Mouse (Mus musculus) lung, postnatal 14 days (tissue): ENCODE measurements around the gene Midn.

Source experiments
- DNase-seq: peaks from one replicate; pipeline ENCODE4 v3.0.0; 2021

Midn gene

GRCm38 (mm10) chr10:80147719-80148601 is at the start of gene Midn:
Gene Midn, plus strand, starts transcription at chr10:80148272.
- peak; percentile 87 for DNase-seq

GRCm38 (mm10) chr10:80098630-80099029 is 49.4 kb upstream of the Midn start:
- no peak for DNase-seq

- peak; percentile 61 for DNase-seq
Observed at GRCm38 (mm10) chr10:80100982-80101381, 47.1 kb upstream of the Midn start.

- DNase-seq, result peak; percentile 90
Observed at GRCm38 (mm10) chr10:80102216-80102915, 45.7 kb upstream of the Midn start.

DNA sequence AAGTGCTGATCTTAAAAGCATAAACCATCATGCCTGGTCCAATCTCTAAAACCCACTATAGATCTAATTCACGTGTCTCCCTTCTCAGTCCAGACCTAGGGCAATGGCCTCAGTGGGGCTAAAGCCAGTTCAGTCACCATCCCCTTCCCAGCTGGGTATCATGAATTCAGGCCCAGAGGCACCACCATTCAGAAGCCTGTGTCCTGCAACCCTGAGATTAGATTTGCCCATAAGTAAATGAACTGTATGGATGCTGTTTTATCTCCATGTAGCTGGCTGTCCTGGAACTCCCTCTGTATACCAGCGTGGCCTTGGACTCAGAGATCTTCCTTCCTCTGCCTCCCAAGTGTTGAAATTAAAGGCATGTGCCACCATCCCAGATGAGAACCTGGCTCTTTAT is 45.0 kb upstream of the Midn start:
- no peak for DNase-seq

DNA sequence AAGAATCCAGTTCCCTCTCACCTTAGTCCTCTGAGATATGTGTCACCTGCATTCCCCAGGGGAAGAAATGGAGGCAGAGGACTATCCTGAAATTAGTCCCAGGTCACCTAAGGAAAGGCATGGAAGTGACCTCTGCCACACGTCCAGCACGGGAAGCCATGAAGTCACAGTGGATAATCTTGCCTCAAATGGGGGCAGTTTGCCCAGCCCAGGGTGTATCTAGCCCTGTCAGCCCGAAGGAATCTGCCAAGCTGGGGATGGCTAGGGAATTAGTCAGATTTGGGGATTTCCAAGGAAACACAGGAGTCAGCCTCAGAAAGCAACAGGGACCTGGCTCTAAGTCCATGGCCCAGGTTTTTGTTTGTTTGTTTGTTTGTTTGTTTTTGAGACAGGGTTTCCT is 43.9 kb upstream of the Midn start:
- DNase-seq, result no peak

- DNase-seq, result no peak
Observed at GRCm38 (mm10) chr10:80105460-80105859, 42.6 kb upstream of the Midn start, which contains the start of gene Sbno2. Gene Sbno2, minus strand, starts transcription at chr10:80105571.

DNA sequence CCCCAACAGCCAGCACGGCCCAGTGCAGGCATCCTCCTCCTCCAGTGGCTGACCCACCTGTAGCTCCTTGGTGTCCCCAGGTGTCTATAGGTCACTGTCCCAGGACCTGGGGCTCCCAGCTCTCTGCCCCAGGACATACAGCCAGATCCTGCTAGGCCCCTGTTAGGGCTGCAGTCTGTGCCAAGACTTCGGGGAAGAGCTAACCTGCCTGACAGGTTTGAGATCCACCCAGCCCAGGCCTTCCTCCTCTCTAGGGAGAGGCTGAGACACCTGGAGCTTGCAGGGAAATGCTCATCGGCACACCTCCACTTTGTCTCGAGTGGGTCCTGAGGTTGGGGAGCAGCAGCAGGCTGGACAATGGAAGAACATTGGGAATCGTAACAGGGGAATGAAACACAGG is 42.1 kb upstream of the Midn start:
- no peak for DNase-seq

- no peak for DNase-seq
Observed at GRCm38 (mm10) chr10:80107678-80108077, 40.4 kb upstream of the Midn start.

- DNase-seq, result peak; percentile 96
Observed at GRCm38 (mm10) chr10:80114341-80115284, 33.5 kb upstream of the Midn start.

DNA sequence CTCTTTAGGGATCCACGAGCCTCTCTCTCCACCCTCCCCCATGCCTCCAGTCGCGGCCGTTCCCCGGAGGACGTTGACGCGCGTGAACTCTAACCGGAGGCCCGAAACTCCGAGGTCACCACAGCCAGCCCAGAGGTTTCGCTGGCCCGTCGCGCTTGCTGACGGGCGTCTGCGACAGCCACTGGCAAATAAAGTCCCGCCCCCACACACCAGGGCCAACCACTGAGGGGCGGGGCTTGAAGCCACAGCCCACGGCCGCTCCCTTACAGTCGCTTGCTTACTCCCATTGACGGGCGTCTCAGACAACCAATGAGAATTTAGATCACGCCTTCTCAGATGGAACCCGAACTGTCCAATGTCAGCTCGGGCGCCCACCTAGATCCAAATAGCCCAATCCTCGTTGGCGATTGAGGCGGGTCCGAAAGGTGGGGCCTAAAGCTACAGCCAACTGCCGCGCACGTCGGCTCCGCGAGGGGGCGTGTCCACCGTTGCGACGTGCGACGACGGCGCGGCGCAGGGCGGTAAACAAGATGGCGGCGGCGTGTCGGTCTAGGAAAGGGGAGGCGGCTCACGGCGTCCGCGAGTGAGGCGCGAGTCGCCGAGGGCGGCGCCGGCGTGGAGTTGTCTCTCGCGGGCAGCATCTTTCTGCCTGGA is 32.7 kb upstream of the Midn start, which contains the start of gene Stk11:
TSS of gene Stk11 (plus strand) at position 514 of the 654 bp plus-strand sequence.
- DNase-seq, result peak; percentile 100

- no peak for DNase-seq
Observed at GRCm38 (mm10) chr10:80115944-80116335, 32.1 kb upstream of the Midn start.

DNA sequence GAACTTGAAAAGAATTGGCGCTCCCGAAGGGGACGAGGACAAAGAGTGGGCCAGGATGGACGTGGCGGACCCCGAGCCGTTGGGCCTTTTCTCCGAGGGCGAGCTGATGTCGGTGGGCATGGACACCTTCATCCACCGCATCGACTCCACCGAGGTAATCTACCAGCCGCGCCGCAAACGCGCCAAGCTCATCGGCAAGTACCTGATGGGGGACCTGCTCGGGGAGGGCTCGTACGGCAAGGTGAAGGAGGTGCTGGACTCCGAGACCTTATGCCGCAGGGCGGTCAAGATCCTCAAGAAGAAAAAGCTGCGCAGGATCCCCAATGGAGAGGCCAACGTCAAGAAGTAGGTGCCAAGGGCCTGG is 31.5 kb upstream of the Midn start:
- DNase-seq, result no peak

- DNase-seq, result peak; percentile 50
Observed at GRCm38 (mm10) chr10:80116927-80117691, 31.0 kb upstream of the Midn start.

GRCm38 (mm10) chr10:80117736-80118135 is 30.3 kb upstream of the Midn start:
- DNase-seq, result no peak

DNA sequence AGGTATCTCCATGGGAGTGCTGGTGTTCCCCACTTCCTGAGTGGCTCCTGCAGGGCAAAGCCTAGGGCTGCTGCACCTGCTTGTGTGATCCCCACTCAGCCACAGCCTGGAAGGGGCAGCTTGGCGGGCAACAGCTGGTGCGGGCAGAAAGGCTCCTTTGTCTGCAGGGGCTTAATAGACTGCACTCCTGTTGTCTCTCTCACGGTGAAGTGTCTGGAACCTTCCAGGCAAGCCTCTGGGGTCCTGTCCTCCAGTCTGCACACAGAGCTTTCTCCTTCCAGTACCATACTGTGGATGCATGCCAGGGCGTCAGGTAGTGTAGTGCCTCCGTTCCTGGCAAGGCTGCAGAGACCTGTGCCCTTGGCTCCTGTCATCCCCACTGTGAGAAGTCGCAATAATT is 29.5 kb upstream of the Midn start:
- no peak for DNase-seq

DNA sequence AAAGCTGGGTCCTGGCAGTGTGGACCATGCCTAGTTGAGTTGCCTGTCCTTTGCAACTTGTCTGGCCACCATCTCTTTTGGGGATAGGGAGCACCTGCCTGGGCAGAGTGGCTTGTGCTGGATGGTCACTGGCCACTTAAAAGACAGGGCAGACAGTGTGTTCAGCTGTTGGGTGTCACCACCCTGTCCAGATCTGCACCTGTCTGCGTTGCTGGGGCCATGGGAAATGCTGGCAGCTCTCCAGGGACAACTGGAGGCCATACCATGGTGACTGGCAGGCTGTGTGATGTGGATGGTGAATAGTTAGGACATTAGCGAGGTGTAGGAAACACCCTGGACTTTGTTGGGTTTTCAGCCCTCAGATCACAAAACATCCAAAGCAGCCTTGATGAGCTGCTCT is 27.9 kb upstream of the Midn start:
- no peak for DNase-seq

DNA sequence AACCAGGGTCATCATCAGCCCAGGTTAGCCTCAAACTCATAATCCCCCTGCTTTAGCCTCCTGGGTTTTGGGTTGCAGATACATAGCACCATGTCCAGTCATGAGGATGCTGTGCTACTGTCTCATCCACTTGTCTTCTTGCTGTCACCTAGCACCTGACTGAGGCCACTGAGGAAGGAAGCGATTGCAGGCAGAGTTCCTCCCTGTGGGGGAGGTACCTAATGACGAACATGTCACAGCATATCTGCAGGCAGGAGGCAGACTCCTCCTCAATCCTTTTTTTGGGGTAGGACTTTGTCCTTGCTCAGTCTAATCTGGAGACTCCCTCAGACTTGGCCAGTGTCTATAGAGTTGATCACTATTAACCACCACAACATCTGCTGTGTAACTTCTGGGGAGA is 26.4 kb upstream of the Midn start:
- no peak for DNase-seq

GRCm38 (mm10) chr10:80123932-80124562 is 24.0 kb upstream of the Midn start:
- no peak for DNase-seq

DNA sequence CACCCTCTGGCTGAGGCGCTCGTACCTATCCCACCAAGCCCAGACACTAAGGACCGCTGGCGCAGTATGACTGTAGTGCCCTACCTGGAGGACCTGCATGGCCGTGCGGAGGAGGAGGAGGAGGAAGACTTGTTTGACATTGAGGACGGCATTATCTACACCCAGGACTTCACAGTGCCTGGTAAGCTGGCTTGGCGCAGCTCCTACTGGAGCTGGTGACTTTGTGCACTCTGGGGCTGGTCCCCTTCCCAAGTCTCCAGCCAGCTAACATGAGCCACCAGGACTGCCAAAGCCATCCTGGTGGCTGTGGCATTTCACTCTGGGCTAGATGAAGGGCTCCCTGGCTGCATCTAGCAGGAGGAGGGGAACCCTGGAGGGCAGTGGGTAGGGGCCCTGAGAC is 20.2 kb upstream of the Midn start:
- no peak for DNase-seq

DNA sequence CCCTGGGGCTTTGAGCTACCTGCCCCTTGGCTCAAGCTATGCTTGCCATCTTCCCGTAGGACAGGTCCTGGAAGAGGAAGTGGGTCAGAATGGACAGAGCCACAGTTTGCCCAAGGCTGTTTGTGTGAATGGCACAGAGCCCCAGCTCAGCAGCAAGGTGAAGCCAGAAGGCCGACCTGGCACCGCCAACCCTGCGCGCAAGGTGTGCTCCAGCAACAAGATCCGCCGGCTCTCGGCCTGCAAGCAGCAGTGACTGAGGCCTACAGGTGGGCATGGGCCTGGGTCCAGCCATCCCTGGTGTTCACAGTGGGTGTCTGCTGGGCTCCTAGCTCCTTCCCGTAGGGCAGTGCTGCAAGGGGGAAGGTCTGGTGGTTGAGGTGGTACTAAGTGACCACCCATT is 18.2 kb upstream of the Midn start:
- no peak for DNase-seq
